Mouse (Mus musculus): ENCODE measurements around the gene Rhbdl1.

DNA sequence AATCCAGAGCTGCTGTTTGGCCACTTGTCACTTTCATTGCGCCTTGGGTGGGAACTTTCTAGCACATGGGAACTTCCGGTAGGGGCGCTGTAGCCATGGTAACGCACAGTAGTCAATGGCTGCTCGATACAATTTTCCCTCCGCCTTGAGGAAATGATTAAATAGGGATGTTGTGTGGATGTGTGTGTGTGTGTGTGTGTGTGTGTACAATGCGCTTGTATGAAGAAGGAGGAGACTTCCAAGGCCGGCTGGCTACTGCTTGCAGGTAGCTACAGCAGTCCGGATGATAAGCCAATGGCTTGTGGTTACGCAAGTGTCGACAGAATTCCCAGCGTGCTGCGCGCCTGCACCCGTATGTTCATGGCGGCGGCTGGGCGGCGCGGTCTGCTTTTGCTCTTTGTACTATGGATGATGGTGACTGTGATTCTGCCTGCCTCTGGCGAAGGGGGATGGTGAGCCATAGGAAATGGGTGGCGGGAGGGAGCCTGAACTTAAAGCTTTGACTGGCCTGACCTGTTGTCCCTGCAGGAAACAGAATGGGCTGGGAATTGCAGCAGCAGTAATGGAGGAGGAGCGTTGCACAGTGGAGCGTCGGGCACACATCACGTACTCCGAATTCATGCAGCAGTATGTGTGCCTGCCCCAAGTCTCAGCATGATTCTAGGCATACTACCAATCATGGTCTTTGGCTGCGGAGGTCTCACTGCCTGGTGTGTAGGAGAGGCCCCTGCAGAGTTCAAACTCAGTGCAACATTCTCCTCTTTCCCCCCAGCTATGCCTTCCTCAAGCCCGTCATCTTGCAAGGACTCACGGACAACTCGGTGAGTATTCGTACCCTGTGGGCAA is 8.2 kb downstream of the Rhbdl1 start, which contains the start of gene Jmjd8:
- peak; percentile 60 for TF ChIP-seq CTCF (IDR thresholded peaks at IDR 0.05)
- no peak for TF ChIP-seq EP300 (IDR thresholded peaks at IDR 0.05)

Measured in lung, postnatal 0 days (tissue).